Mouse (Mus musculus) MEL (cell line): Measurements from ENCODE around the gene Rnf169. TPM values are rescaled to one million over a fixed set of nuclear protein-coding genes. Genes with fewer than 3 reads are reported as not detected.

Source experiments
- DNase-seq: peaks from one replicate; pipeline ENCODE4 v3.0.0; 2011; ENCODE audit warnings: low read depth, low spot score
- H3K27ac ChIP-seq: 2 replicates; pipeline ENCODE4 v1.5.1; 2012; ENCODE audit warnings: low read depth, mild to moderate bottlenecking, control low read depth, low read length, moderate library complexity; ENCODE audit not compliant: control insufficient read depth
- H3K27me3 ChIP-seq, 2 experiments: fragments of 150-350 bp in 1 of 2; sonication (generic) in 1 of 2; 2 replicates each; pipeline ENCODE4 v1.6.1; 2012; ENCODE audit warnings: low read length in 2 of 2, mild to moderate bottlenecking in 2 of 2, improper control_type of control experiment in 1 of 2, moderate library complexity in 1 of 2; ENCODE audit not compliant: insufficient read depth in 2 of 2, control insufficient read depth in 1 of 2
- H3K36me3 ChIP-seq, 2 experiments: 2 replicates each; pipeline ENCODE4 v1.6.1; 2012 to 2014; ENCODE audit warnings: low read length in 2 of 2, improper control_type of control experiment in 1 of 2, inconsistent platforms in 1 of 2, mild to moderate bottlenecking in 1 of 2; ENCODE audit not compliant: insufficient read depth in 2 of 2, control insufficient read depth in 1 of 2
- H3K4me1 ChIP-seq, 2 experiments: fragments of 150-350 bp in 1 of 2; sonication (generic) in 1 of 2; 2 replicates each; pipeline ENCODE4 v1.6.1; 2012; ENCODE audit warnings: low read length in 2 of 2, improper control_type of control experiment in 1 of 2, mild to moderate bottlenecking in 1 of 2; ENCODE audit not compliant: insufficient read depth in 2 of 2, control insufficient read depth in 1 of 2
- H3K4me3 ChIP-seq, 2 experiments: fragments of 150-350 bp in 1 of 2; sonication (generic) in 1 of 2; 2 replicates each; pipeline ENCODE4 v1.5.1; 2012; ENCODE audit warnings: low read depth in 2 of 2, low read length in 2 of 2, mild to moderate bottlenecking in 2 of 2, moderate library complexity in 2 of 2, control low read depth in 1 of 2, improper control_type of control experiment in 1 of 2; ENCODE audit not compliant: control insufficient read depth in 1 of 2, insufficient read depth in 1 of 2
- H3K79me2 ChIP-seq: 2 replicates; pipeline ENCODE4 v1.6.1; 2012; ENCODE audit warnings: mild to moderate bottlenecking, low read length, moderate library complexity; ENCODE audit not compliant: control insufficient read depth, poor library complexity, insufficient read depth
- H3K9ac ChIP-seq: 2 replicates; pipeline ENCODE4 v1.6.1; 2012; ENCODE audit warnings: low read depth, mild to moderate bottlenecking, control low read depth, low read length, moderate library complexity; ENCODE audit not compliant: control insufficient read depth, poor library complexity, severe bottlenecking
- H3K9me3 ChIP-seq: fragments of 150-350 bp; sonication (generic); replicated peaks from 2 replicates; pipeline ENCODE4 v1.6.1; 2012; ENCODE audit warnings: mild to moderate bottlenecking, low read length, improper control_type of control experiment, moderate library complexity; ENCODE audit not compliant: insufficient read depth
- CHD1 ChIP-seq: IDR thresholded peaks from 2 replicates; pipeline ENCODE4 v1.6.1; 2012; ENCODE audit warnings: low read depth, mild to moderate bottlenecking, inconsistent platforms, low read length, improper control_type of control experiment
- CTCF ChIP-seq, 3 experiments: IDR thresholded peaks in 2 of 3; conservative IDR thresholded peaks in 1 of 3; 2 replicates each; pipeline ENCODE4 v1.5.1; 2011 to 2012; ENCODE audit warnings: low read length in 3 of 3, low read depth in 2 of 3, mild to moderate bottlenecking in 2 of 3, improper control_type of control experiment in 1 of 3, inconsistent platforms in 1 of 3, mixed read lengths in 1 of 3, moderate library complexity in 1 of 3; ENCODE audit not compliant: control insufficient read depth in 1 of 3, insufficient read depth in 1 of 3, poor library complexity in 1 of 3, severe bottlenecking in 1 of 3
- EP300 ChIP-seq, 2 experiments: IDR thresholded peaks; 2 replicates each; pipeline ENCODE4 v1.6.1; 2011; ENCODE audit warnings: improper control_type of control experiment in 2 of 2, low read length in 2 of 2, low read depth in 1 of 2, mild to moderate bottlenecking in 1 of 2
- JUND ChIP-seq: IDR thresholded peaks from 2 replicates; pipeline ENCODE4 v1.6.1; 2011; ENCODE audit warnings: low read depth, mild to moderate bottlenecking, improper control_type of control experiment, low read length
- MAZ ChIP-seq: IDR thresholded peaks from 2 replicates; pipeline ENCODE4 v1.6.1; 2012; ENCODE audit warnings: low read depth, mild to moderate bottlenecking, inconsistent platforms, low read length, improper control_type of control experiment
- MYB ChIP-seq: IDR thresholded peaks from 2 replicates; pipeline ENCODE4 v1.6.1; 2011; ENCODE audit warnings: mild to moderate bottlenecking, low read depth, low read length, improper control_type of control experiment
- MYC ChIP-seq: IDR thresholded peaks from 2 replicates; pipeline ENCODE4 v1.6.1; 2011; ENCODE audit warnings: low read depth, mild to moderate bottlenecking, low read length, improper control_type of control experiment, moderate library complexity
- NRF1 ChIP-seq: IDR thresholded peaks from 2 replicates; pipeline ENCODE4 v1.6.1; 2014; ENCODE audit warnings: low read depth, mild to moderate bottlenecking, inconsistent platforms, low read length, improper control_type of control experiment, moderate library complexity; ENCODE audit not compliant: poor library complexity, insufficient read depth, severe bottlenecking
- RAD21 ChIP-seq: IDR thresholded peaks from 2 replicates; pipeline ENCODE4 v1.6.1; 2011; ENCODE audit warnings: mild to moderate bottlenecking, low read depth, low read length, improper control_type of control experiment
- SMC3 ChIP-seq: IDR thresholded peaks from 2 replicates; pipeline ENCODE4 v1.6.1; 2011; ENCODE audit warnings: low read depth, low read length, improper control_type of control experiment
- TAL1 ChIP-seq: IDR thresholded peaks from 2 replicates; pipeline ENCODE4 v1.6.1; 2012; ENCODE audit warnings: mild to moderate bottlenecking, inconsistent platforms, low read length, moderate library complexity, mixed read lengths
- UBTF ChIP-seq: IDR thresholded peaks from 2 replicates; pipeline ENCODE4 v1.6.1; 2012; ENCODE audit warnings: low read depth, mild to moderate bottlenecking, inconsistent platforms, low read length, improper control_type of control experiment, moderate library complexity, borderline replicate concordance; ENCODE audit not compliant: insufficient read depth
- USF1 ChIP-seq: IDR thresholded peaks from 2 replicates; pipeline ENCODE4 v1.6.1; 2014; ENCODE audit warnings: low read depth, mild to moderate bottlenecking, inconsistent platforms, low read length, improper control_type of control experiment, moderate library complexity
- ZC3H11A ChIP-seq: IDR thresholded peaks from 2 replicates; pipeline ENCODE4 v1.6.1; 2012; ENCODE audit warnings: low read depth, mild to moderate bottlenecking, inconsistent platforms, low read length, improper control_type of control experiment
- ZKSCAN1 ChIP-seq: IDR thresholded peaks from 2 replicates; pipeline ENCODE4 v1.6.1; 2012; ENCODE audit warnings: low read depth, mild to moderate bottlenecking, inconsistent platforms, low read length, improper control_type of control experiment, moderate library complexity
- ZMIZ1 ChIP-seq: IDR thresholded peaks from 2 replicates; pipeline ENCODE4 v1.6.1; 2012; ENCODE audit warnings: low read depth, mild to moderate bottlenecking, inconsistent platforms, low read length, improper control_type of control experiment, moderate library complexity
- ZNF384 ChIP-seq: IDR thresholded peaks from 2 replicates; pipeline ENCODE4 v1.6.1; 2012; ENCODE audit warnings: low read depth, mild to moderate bottlenecking, inconsistent platforms, low read length, improper control_type of control experiment
- polyA plus RNA-seq, 2 experiments: library from polyadenylated mRNA; stranded (reverse) in 1 of 2; unstranded in 1 of 2; fragments of >175 nt in 1 of 2; fragments of >200 nt in 1 of 2; gene quantifications; 2 replicates each; pipeline versions ENCODE4 v1.2.1 to v1.2.4; 2012; ENCODE audit warnings: low replicate concordance in 2 of 2, low read depth in 1 of 2; ENCODE audit not compliant: insufficient read length in 2 of 2, insufficient read depth in 1 of 2, missing spikeins in 1 of 2
- total RNA-seq: library from RNA; depleted of rRNA; stranded (reverse); fragments of 300-350 nt; gene quantifications from 2 replicates; pipeline ENCODE4 v1.2.3, GENCODE M21; 2012

The Rnf169 gene
- total and polyA plus RNA-seq, 3 experiments: 6.2 to 7.2 TPM; not detected in 1

GRCm38 (mm10) chr7:99926916-99927714 lies 53.1 kb downstream of the Rnf169 start:
- no peaks in the 10 kb centered on the region for H3K79me2 ChIP-seq
- no peaks in the 10 kb centered on the region for H3K9me3 ChIP-seq
- H3K27me3 ChIP-seq: no peaks in the 10 kb centered on the region
- H3K36me3 ChIP-seq: peaks cover 0 to 1% of the 10 kb centered on the region in 2 experiments; a peak in 1 of 4 replicates
- H3K9ac ChIP-seq: no peak overlapping the region
- no peak overlapping the region for H3K4me3 ChIP-seq
- DNase-seq: peak; percentile 72
- TF ChIP-seq CTCF (IDR thresholded peaks at IDR 0.05 in 2 of 3, conservative IDR thresholded peaks at IDR 0.05 in 1 of 3; ENCODE audit: control insufficient read depth in 1 of 3, insufficient read depth in 1 of 3, low read depth in 2 of 3, low read length in 3 of 3, poor library complexity in 1 of 3, severe bottlenecking in 1 of 3): peak; percentile 50 to 76 (median 61)
- no peak for TF ChIP-seq JUND
- peak; percentile 70 for TF ChIP-seq SMC3
- TF ChIP-seq NRF1: no peak
- TF ChIP-seq CHD1: no peak
- no peak for TF ChIP-seq ZKSCAN1
- TF ChIP-seq EP300 (IDR thresholded peaks at IDR 0.05; ENCODE audit: low read depth in 1 of 2, low read length in 2 of 2): no peak
- no peak for TF ChIP-seq UBTF
- peak; percentile 76 for TF ChIP-seq RAD21
- TF ChIP-seq MYC: peak; percentile 47; the same call in 1 of the 2 replicates
- TF ChIP-seq MYB: no peak
- peak; percentile 37; the same call in 1 of the 2 replicates for TF ChIP-seq ZC3H11A
- no peak for TF ChIP-seq MAZ
- TF ChIP-seq TAL1: no peak
- TF ChIP-seq ZMIZ1: no peak
- no peaks in the 10 kb centered on the region for H3K4me1 ChIP-seq
- H3K27ac ChIP-seq: no peak overlapping the region

GRCm38 (mm10) chr7:99920416-99920815 lies 59.8 kb downstream of the Rnf169 start:
- TF ChIP-seq ZNF384: no peak
- no peak for TF ChIP-seq TAL1
- no peak for TF ChIP-seq JUND
- no peak for TF ChIP-seq USF1
- TF ChIP-seq NRF1: no peak
- no peak for TF ChIP-seq MYC
- no peak overlapping the region for H3K9ac ChIP-seq
- H3K27me3 ChIP-seq: no peaks in the 10 kb centered on the region
- peaks cover 0 to 1% of the 10 kb centered on the region in 2 experiments; a peak in 1 of 4 replicates for H3K36me3 ChIP-seq
- H3K27ac ChIP-seq: no peak overlapping the region
- H3K4me1 ChIP-seq: no peaks in the 10 kb centered on the region
- no peak for DNase-seq
- H3K4me3 ChIP-seq: no peak overlapping the region
- no peaks in the 10 kb centered on the region for H3K79me2 ChIP-seq
- no peaks in the 10 kb centered on the region for H3K9me3 ChIP-seq
